Mouse (Mus musculus): ENCODE results near the gene Zbtb7a. TPM values are rescaled to one million over a fixed set of nuclear protein-coding genes. Genes with fewer than 3 reads are reported as not detected.

The Zbtb7a gene
- total RNA-seq, 2 experiments from 2014 or later = 43.7 to 48.0 TPM

DNA sequence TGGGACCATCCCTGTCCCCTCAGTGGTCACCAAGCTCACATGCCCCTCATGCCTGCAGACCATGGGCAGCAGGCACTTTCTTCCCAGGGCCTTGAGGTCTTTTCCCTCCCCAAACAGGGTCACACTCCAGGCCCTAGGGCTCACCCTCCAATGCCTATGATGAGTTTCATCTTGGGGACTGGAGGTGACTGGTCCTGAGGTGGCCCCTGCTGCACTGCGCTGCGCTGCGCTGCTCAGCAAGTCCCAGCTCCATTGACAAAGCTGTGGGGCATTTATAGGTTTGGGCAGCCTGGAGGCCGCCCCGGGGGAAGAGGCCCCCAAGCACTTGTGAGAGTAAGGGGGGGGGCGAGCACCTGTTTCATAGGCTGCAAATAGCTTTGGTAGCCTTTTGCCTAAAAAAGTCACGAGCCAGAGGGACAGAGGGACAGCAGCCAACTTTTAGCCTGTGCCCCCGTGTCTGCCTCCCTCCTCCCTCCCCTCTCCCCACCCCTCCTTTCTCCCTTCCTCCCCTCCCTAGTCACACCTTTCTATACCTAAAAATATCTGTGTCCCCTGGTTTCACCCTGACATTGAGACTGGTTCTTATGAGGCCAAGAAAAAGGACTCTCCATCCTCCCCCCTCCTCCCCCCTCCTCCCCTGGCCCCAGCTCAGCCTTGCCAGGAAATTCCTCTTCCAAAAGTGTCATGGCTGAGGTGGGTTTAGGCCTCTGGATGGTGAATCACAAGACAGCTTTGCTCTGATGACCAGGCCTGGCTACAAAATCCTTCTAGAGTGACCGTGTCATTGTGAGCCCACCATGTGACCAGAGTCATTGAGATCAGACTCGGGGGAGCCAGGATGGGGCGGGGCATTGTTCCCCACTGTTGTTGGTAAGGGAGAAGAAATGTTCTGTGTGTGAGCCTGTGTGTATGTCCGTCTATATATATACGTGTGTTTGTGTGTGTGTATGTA is 67.1 kb downstream of the Zbtb7a start, which contains the start of gene Nmrk2:
TSS of gene Nmrk2 (minus strand) at position 245 of the 952 bp plus-strand sequence.
- peak; percentile 77 to 82 for DNase-seq
- intact Hi-C loops (cut with DNase I) = no loop called here

Small RNA genes within 50 kb of the gene (microRNA-seq; reads per million reads assigned to microRNA genes)
- gene Mir5615-1 = 0 reads per million in 2 experiments
- 0 reads per million in 2 experiments for gene Mir5615-2

Other genes with a start within 250 kb of the Zbtb7a start
- 100 to 1,000 TPM; 163 to 175 TPM for gene Timm13, start 234.3 kb upstream of the Zbtb7a start, total RNA-seq (2021)
- 10 to 100 TPM; 10.2 to 11.9 TPM for gene Lmnb2, start 217.0 kb upstream of the Zbtb7a start, total RNA-seq (2021)
- 10 to 100 TPM; 11.5 to 18.3 TPM for gene Gadd45b, start 205.1 kb upstream of the Zbtb7a start, total RNA-seq (2021)
- gene Gng7, start 120.3 kb upstream of the Zbtb7a start, total RNA-seq (2021) = 1 to 10 TPM in 1 of 2 experiments, under 1 TPM in 1; 0.67 to 1.1 TPM
- gene Diras1, start 109.6 kb upstream of the Zbtb7a start, total RNA-seq (2021) = not detected
- 10 to 100 TPM; 11.5 to 13.0 TPM for gene Slc39a3, start 97.8 kb upstream of the Zbtb7a start, total RNA-seq (2021)
- 100 to 1,000 TPM; 103 to 106 TPM for gene Sgta, start 75.0 kb upstream of the Zbtb7a start, total RNA-seq (2021)
- gene Thop1, start 65.2 kb upstream of the Zbtb7a start, total RNA-seq (2021) = 10 to 100 TPM; 11.5 to 14.9 TPM
- gene Creb3l3, start 36.3 kb upstream of the Zbtb7a start, total RNA-seq (2021) = 1 to 10 TPM; 1.2 to 2.4 TPM
- gene Map2k2, start 29.3 kb upstream of the Zbtb7a start, total RNA-seq (2021) = 100 to 1,000 TPM; 129 to 131 TPM
- 10 to 100 TPM; 14.7 to 17.8 TPM for gene Pias4, start 32.7 kb downstream of the Zbtb7a start, total RNA-seq (2021)
- gene Eef2, start 41.4 kb downstream of the Zbtb7a start, total RNA-seq (2021) = 1,000 to 10,000 TPM; 1,333 to 1,385 TPM
- gene Dapk3, start 47.8 kb downstream of the Zbtb7a start, total RNA-seq (2021) = 10 to 100 TPM; 33.3 to 39.1 TPM
- not detected for gene 4930442H23Rik, start 48.6 kb downstream of the Zbtb7a start, total RNA-seq (2021)
- gene Nmrk2, start 66.8 kb downstream of the Zbtb7a start, total RNA-seq (2021) = 10 to 100 TPM; 11.6 to 16.5 TPM
- under 1 TPM; 0.24 to 0.30 TPM for gene Atcay, start 95.6 kb downstream of the Zbtb7a start, total RNA-seq (2021)
- gene Zfr2, start 97.9 kb downstream of the Zbtb7a start, total RNA-seq (2021) = 1 to 10 TPM; 3.8 TPM
- under 1 TPM; 0.27 to 0.38 TPM for gene Matk, start 117.7 kb downstream of the Zbtb7a start, total RNA-seq (2021)
- 100 to 1,000 TPM in 1 of 2 experiments, 10 to 100 TPM in 1; 93.4 to 108 TPM for gene Mrpl54, start 131.7 kb downstream of the Zbtb7a start, total RNA-seq (2021)
- 10 to 100 TPM; 66.5 to 68.3 TPM for gene Apba3, start 131.7 kb downstream of the Zbtb7a start, total RNA-seq (2021)
- under 1 TPM; 0.14 to 0.37 TPM for gene Tjp3, start 156.4 kb downstream of the Zbtb7a start, total RNA-seq (2021)
- gene Pip5k1c, start 157.7 kb downstream of the Zbtb7a start, total RNA-seq (2021) = 10 to 100 TPM; 43.2 to 46.4 TPM
- gene Cactin, start 185.9 kb downstream of the Zbtb7a start, total RNA-seq (2021) = 10 to 100 TPM; 21.0 to 23.6 TPM
- gene Tbxa2r, start 193.5 kb downstream of the Zbtb7a start, total RNA-seq (2021) = 1 to 10 TPM; 7.7 to 8.5 TPM
- 1 to 10 TPM; 4.8 to 6.1 TPM for gene Gipc3, start 208.0 kb downstream of the Zbtb7a start, total RNA-seq (2021)
- 100 to 1,000 TPM in 1 of 2 experiments, 10 to 100 TPM in 1; 88.1 to 105 TPM for gene Hmg20b, start 215.3 kb downstream of the Zbtb7a start, total RNA-seq (2021)
- gene Mfsd12, start 222.3 kb downstream of the Zbtb7a start, total RNA-seq (2021) = 10 to 100 TPM; 11.6 to 14.4 TPM
- 1 to 10 TPM in 1 of 2 experiments, under 1 TPM in 1; 0.42 to 1.1 TPM for gene 4930404N11Rik, start 230.6 kb downstream of the Zbtb7a start, total RNA-seq (2021)
- 10 to 100 TPM; 39.7 to 41.2 TPM for gene Fzr1, start 243.3 kb downstream of the Zbtb7a start, total RNA-seq (2021)
- gene Dohh, start 249.2 kb downstream of the Zbtb7a start, total RNA-seq (2021) = 10 to 100 TPM; 53.2 to 57.5 TPM
- gene Gm48551, start 249.2 kb downstream of the Zbtb7a start, total RNA-seq (2021) = under 1 TPM; 0.74 to 0.87 TPM

Data from heart, postnatal 10 days (tissue).